Mouse (Mus musculus): ENCODE results near the gene Rap1gap2. TPM values are rescaled to one million over a fixed set of nuclear protein-coding genes. Genes with fewer than 3 reads are reported as not detected.

The Rap1gap2 gene
- polyA plus RNA-seq, 1 experiment from 2014 or later: 1.3 TPM

- H3K9me3 ChIP-seq (ENCODE audit: control insufficient read depth, low read length): no peaks in the 10 kb centered on the region
- no peak for ATAC-seq (replicated peaks; ENCODE audit: low FRiP score)
- H3K4me1 ChIP-seq (replicated peaks; ENCODE audit: control insufficient read depth, insufficient read depth, low read length): no peaks in the 10 kb centered on the region
- no peak overlapping the region for H3K4me2 ChIP-seq (ENCODE audit: low read depth, low read length, severe bottlenecking)
- no peaks in the 10 kb centered on the region for H3K27me3 ChIP-seq (ENCODE audit: control insufficient read depth, insufficient read depth, low read length)
- no peak overlapping the region for H3K9ac ChIP-seq (ENCODE audit: low read length)
- no peak for DNase-seq (ENCODE audit: low spot score)
- no peak overlapping the region for H3K4me3 ChIP-seq (ENCODE audit: low read depth, low read length)
- no peak overlapping the region for H3K27ac ChIP-seq (ENCODE audit: low read depth, low read length)
- no peaks in the 10 kb centered on the region for H3K36me3 ChIP-seq (ENCODE audit: control insufficient read depth, insufficient read depth, low read length)
- WGBS: 84% methylated on average over 4 of the region's 4 CpGs
These were observed 177.7 kb downstream of the Rap1gap2 start for GRCm38 (mm10) chr11:74433000-74433399.

- Histone ChIP-seq H3K4me3 (ENCODE audit: low read depth, low read length) (no peak overlapping the region), H3K27me3 (ENCODE audit: control insufficient read depth, insufficient read depth, low read length) (no peaks in the 10 kb centered on the region), H3K4me2 (ENCODE audit: low read depth, low read length, severe bottlenecking) (no peak overlapping the region), H3K9me3 (ENCODE audit: control insufficient read depth, low read length) (no peaks in the 10 kb centered on the region), H3K36me3 (ENCODE audit: control insufficient read depth, insufficient read depth, low read length) (no peaks in the 10 kb centered on the region), H3K4me1 (replicated peaks; ENCODE audit: control insufficient read depth, insufficient read depth, low read length) (no peaks in the 10 kb centered on the region), H3K9ac (ENCODE audit: low read length) (no peak overlapping the region), H3K27ac (ENCODE audit: low read depth, low read length) (no peak overlapping the region)
- no peak for ATAC-seq (replicated peaks; ENCODE audit: low FRiP score)
- DNase-seq (ENCODE audit: low spot score): no peak
- 58% methylated on average over 11 of the region's 11 CpGs for WGBS
These were observed 180.8 kb downstream of the Rap1gap2 start for GRCm38 (mm10) chr11:74429798-74430529.

- no peak for DNase-seq (ENCODE audit: low spot score)
- H3K36me3 ChIP-seq (ENCODE audit: control insufficient read depth, insufficient read depth, low read length): no peaks in the 10 kb centered on the region
- H3K9ac ChIP-seq (ENCODE audit: low read length): no peak overlapping the region
- no peak overlapping the region for H3K27ac ChIP-seq (ENCODE audit: low read depth, low read length)
- no peaks in the 10 kb centered on the region for H3K27me3 ChIP-seq (ENCODE audit: control insufficient read depth, insufficient read depth, low read length)
- WGBS: 88% methylated on average over 5 of the region's 5 CpGs
- H3K4me1 ChIP-seq (replicated peaks; ENCODE audit: control insufficient read depth, insufficient read depth, low read length): no peaks in the 10 kb centered on the region
- no peak overlapping the region for H3K4me3 ChIP-seq (ENCODE audit: low read depth, low read length)
- H3K4me2 ChIP-seq (ENCODE audit: low read depth, low read length, severe bottlenecking): no peak overlapping the region
- no peak for ATAC-seq (replicated peaks; ENCODE audit: low FRiP score)
- H3K9me3 ChIP-seq (ENCODE audit: control insufficient read depth, low read length): no peaks in the 10 kb centered on the region
These were observed 184.4 kb downstream of the Rap1gap2 start for GRCm38 (mm10) chr11:74426306-74426705.

GRCm38 (mm10) chr11:74422019-74422418, 188.7 kb downstream of the Rap1gap2 start:
- H3K4me1 ChIP-seq (replicated peaks; ENCODE audit: control insufficient read depth, insufficient read depth, low read length): no peaks in the 10 kb centered on the region
- 95% methylated on average over 6 of the region's 6 CpGs for WGBS

GRCm38 (mm10) chr11:74421151-74421550, 189.6 kb downstream of the Rap1gap2 start:
- Histone ChIP-seq H3K4me2 (ENCODE audit: low read depth, low read length, severe bottlenecking) (no peak overlapping the region), H3K9me3 (ENCODE audit: control insufficient read depth, low read length) (no peaks in the 10 kb centered on the region), H3K27me3 (ENCODE audit: control insufficient read depth, insufficient read depth, low read length) (no peaks in the 10 kb centered on the region), H3K4me1 (replicated peaks; ENCODE audit: control insufficient read depth, insufficient read depth, low read length) (no peaks in the 10 kb centered on the region), H3K9ac (ENCODE audit: low read length) (no peak overlapping the region), H3K36me3 (ENCODE audit: control insufficient read depth, insufficient read depth, low read length) (no peaks in the 10 kb centered on the region), H3K4me3 (ENCODE audit: low read depth, low read length) (no peak overlapping the region), H3K27ac (ENCODE audit: low read depth, low read length) (no peak overlapping the region)
- WGBS: 86% methylated on average over 4 of the region's 4 CpGs
- ATAC-seq (replicated peaks; ENCODE audit: low FRiP score) (no peak), DNase-seq (ENCODE audit: low spot score) (no peak)

More at GRCm38 (mm10) chr11:74422019-74422418, 188.7 kb downstream of the Rap1gap2 start:
- DNase-seq (ENCODE audit: low spot score) (no peak), ATAC-seq (replicated peaks; ENCODE audit: low FRiP score) (no peak)
- no peaks in the 10 kb centered on the region for H3K36me3 ChIP-seq (ENCODE audit: control insufficient read depth, insufficient read depth, low read length)
- no peak overlapping the region for H3K9ac ChIP-seq (ENCODE audit: low read length)
- H3K9me3 ChIP-seq (ENCODE audit: control insufficient read depth, low read length): no peaks in the 10 kb centered on the region
- H3K4me2 ChIP-seq (ENCODE audit: low read depth, low read length, severe bottlenecking): no peak overlapping the region
- no peaks in the 10 kb centered on the region for H3K27me3 ChIP-seq (ENCODE audit: control insufficient read depth, insufficient read depth, low read length)
- H3K27ac ChIP-seq (ENCODE audit: low read depth, low read length): no peak overlapping the region
- H3K4me3 ChIP-seq (ENCODE audit: low read depth, low read length): no peak overlapping the region

- H3K4me3 ChIP-seq (ENCODE audit: low read depth, low read length): no peak overlapping the region
- WGBS: 90% methylated on average over 4 of the region's 4 CpGs
- ATAC-seq (replicated peaks; ENCODE audit: low FRiP score): no peak
- no peak overlapping the region for H3K9ac ChIP-seq (ENCODE audit: low read length)
- no peaks in the 10 kb centered on the region for H3K4me1 ChIP-seq (replicated peaks; ENCODE audit: control insufficient read depth, insufficient read depth, low read length)
- no peak overlapping the region for H3K4me2 ChIP-seq (ENCODE audit: low read depth, low read length, severe bottlenecking)
- H3K27me3 ChIP-seq (ENCODE audit: control insufficient read depth, insufficient read depth, low read length): no peaks in the 10 kb centered on the region
- no peak overlapping the region for H3K27ac ChIP-seq (ENCODE audit: low read depth, low read length)
- DNase-seq (ENCODE audit: low spot score): no peak
- H3K9me3 ChIP-seq (ENCODE audit: control insufficient read depth, low read length): no peaks in the 10 kb centered on the region
- H3K36me3 ChIP-seq (ENCODE audit: control insufficient read depth, insufficient read depth, low read length): no peaks in the 10 kb centered on the region
These were observed 191.1 kb downstream of the Rap1gap2 start for GRCm38 (mm10) chr11:74419601-74420000.

- DNase-seq (ENCODE audit: low spot score): no peak
- H3K4me3 ChIP-seq (ENCODE audit: low read depth, low read length): no peak overlapping the region
- 86% methylated on average over 12 of the region's 12 CpGs for WGBS
These were observed 195.0 kb downstream of the Rap1gap2 start for GRCm38 (mm10) chr11:74415736-74416135.

GRCm38 (mm10) chr11:74414112-74414511, 196.6 kb downstream of the Rap1gap2 start:
- Histone ChIP-seq H3K4me3 (ENCODE audit: low read depth, low read length) (no peak overlapping the region), H3K4me1 (replicated peaks; ENCODE audit: control insufficient read depth, insufficient read depth, low read length) (no peaks in the 10 kb centered on the region), H3K9ac (ENCODE audit: low read length) (no peak overlapping the region), H3K9me3 (ENCODE audit: control insufficient read depth, low read length) (no peaks in the 10 kb centered on the region), H3K4me2 (ENCODE audit: low read depth, low read length, severe bottlenecking) (no peak overlapping the region), H3K27me3 (ENCODE audit: control insufficient read depth, insufficient read depth, low read length) (no peaks in the 10 kb centered on the region), H3K36me3 (ENCODE audit: control insufficient read depth, insufficient read depth, low read length) (no peaks in the 10 kb centered on the region), H3K27ac (ENCODE audit: low read depth, low read length) (no peak overlapping the region)
- WGBS: 79% methylated on average over 9 of the region's 9 CpGs
- DNase-seq (ENCODE audit: low spot score): no peak
- ATAC-seq (replicated peaks; ENCODE audit: low FRiP score): no peak

More at GRCm38 (mm10) chr11:74415736-74416135, 195.0 kb downstream of the Rap1gap2 start:
- ATAC-seq (replicated peaks; ENCODE audit: low FRiP score): no peak
- Histone ChIP-seq H3K4me1 (replicated peaks; ENCODE audit: control insufficient read depth, insufficient read depth, low read length) (no peaks in the 10 kb centered on the region), H3K4me2 (ENCODE audit: low read depth, low read length, severe bottlenecking) (no peak overlapping the region), H3K27me3 (ENCODE audit: control insufficient read depth, insufficient read depth, low read length) (no peaks in the 10 kb centered on the region), H3K27ac (ENCODE audit: low read depth, low read length) (no peak overlapping the region), H3K9me3 (ENCODE audit: control insufficient read depth, low read length) (no peaks in the 10 kb centered on the region), H3K36me3 (ENCODE audit: control insufficient read depth, insufficient read depth, low read length) (no peaks in the 10 kb centered on the region), H3K9ac (ENCODE audit: low read length) (no peak overlapping the region)

GRCm38 (mm10) chr11:74413449-74413972, 197.2 kb downstream of the Rap1gap2 start:
- DNase-seq (ENCODE audit: low spot score) (no peak), ATAC-seq (replicated peaks; ENCODE audit: low FRiP score) (no peak)
- Histone ChIP-seq H3K4me2 (ENCODE audit: low read depth, low read length, severe bottlenecking) (no peak overlapping the region), H3K27ac (ENCODE audit: low read depth, low read length) (no peak overlapping the region), H3K27me3 (ENCODE audit: control insufficient read depth, insufficient read depth, low read length) (no peaks in the 10 kb centered on the region), H3K9me3 (ENCODE audit: control insufficient read depth, low read length) (no peaks in the 10 kb centered on the region), H3K4me3 (ENCODE audit: low read depth, low read length) (no peak overlapping the region), H3K4me1 (replicated peaks; ENCODE audit: control insufficient read depth, insufficient read depth, low read length) (no peaks in the 10 kb centered on the region), H3K36me3 (ENCODE audit: control insufficient read depth, insufficient read depth, low read length) (no peaks in the 10 kb centered on the region), H3K9ac (ENCODE audit: low read length) (no peak overlapping the region)
- 83% methylated on average over 3 of the region's 3 CpGs for WGBS

Measured in forebrain, embryonic 11.5 days (tissue).